In the genomic region with DNA sequence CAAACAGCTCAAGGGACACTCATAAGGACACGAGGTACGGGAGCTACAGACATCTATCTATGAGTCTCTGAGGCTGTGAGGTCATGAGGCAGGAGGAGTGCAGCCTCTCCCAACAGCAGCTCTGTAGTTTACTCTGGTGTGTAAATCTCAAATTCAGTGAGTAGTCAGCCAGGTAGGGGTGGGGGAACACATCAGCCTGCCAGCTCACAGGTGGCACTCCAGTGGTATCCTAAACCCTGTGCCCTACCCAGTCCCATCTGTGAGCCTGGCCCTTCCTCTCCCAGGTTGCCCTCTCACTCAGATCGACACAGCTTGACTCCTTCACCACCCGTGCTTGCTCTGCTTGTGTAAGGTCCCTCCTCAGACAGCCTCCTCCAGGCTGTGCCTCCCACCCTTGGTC, we compare ENCODE assay signal across 24 mouse cellular contexts.
A peak's percentile ranks its signal among the peaks of the same experiment; 100 is the strongest.
DNase-seq lines count a peak whose midpoint lies in the region; ATAC-seq and TF ChIP-seq lines count a peak whose summit lies in the region.
"Had no signal": no experiment of that assay in that cellular context is flagged by ENCODE, and none has a peak within 500 bp of the region (broad histone marks: within the 10 kb centered on the region; RNA-seq: fewer than 3 reads in every experiment).

No protein-coding gene starts in this region.

- H3K9ac ChIP-seq in heart, embryonic 13.5 days: peak overlapping the region; percentile 45; the same call in 1 of the 2 replicates
- no peak overlapping the region for H3K9ac ChIP-seq in hindbrain, postnatal 0 days (replicated peaks; ENCODE audit: low read length)
- no peak overlapping the region for H3K9ac ChIP-seq in hindbrain, embryonic 16.5 days (ENCODE audit: low read depth, low read length)
- H3K9ac ChIP-seq: forebrain, postnatal 0 days; limb, embryonic 12.5 days; liver, embryonic 15.5 days; lung, embryonic 14.5 days had no signal

- no peaks in the 10 kb centered on the region for H3K9me3 ChIP-seq in heart, embryonic 13.5 days
- H3K9me3 ChIP-seq in hindbrain, postnatal 0 days (ENCODE audit: low read length): no peaks in the 10 kb centered on the region
- no peaks in the 10 kb centered on the region for H3K9me3 ChIP-seq in hindbrain, embryonic 16.5 days (ENCODE audit: control insufficient read depth, low read length)
- H3K9me3 ChIP-seq: limb, embryonic 12.5 days; liver, embryonic 15.5 days had no signal

- H3K36me3 ChIP-seq in heart, embryonic 13.5 days: no peaks in the 10 kb centered on the region
- H3K36me3 ChIP-seq in hindbrain, postnatal 0 days (ENCODE audit: insufficient read depth, low read length): no peaks in the 10 kb centered on the region
- no peaks in the 10 kb centered on the region for H3K36me3 ChIP-seq in hindbrain, embryonic 16.5 days (ENCODE audit: control insufficient read depth, insufficient read depth, low read length)
- H3K36me3 ChIP-seq: limb, embryonic 12.5 days; liver, embryonic 15.5 days had no signal

- peak overlapping the region; percentile 96 for H3K27ac ChIP-seq in heart, embryonic 13.5 days (replicated peaks)
- H3K27ac ChIP-seq in hindbrain, postnatal 0 days: no peak overlapping the region
- H3K27ac ChIP-seq in hindbrain, embryonic 16.5 days (ENCODE audit: low read depth, low read length): no peak overlapping the region
- H3K27ac ChIP-seq: limb, embryonic 12.5 days; liver, embryonic 15.5 days had no signal

- 55% methylated on average over 4 of the region's 4 CpGs for WGBS in heart, embryonic 13.5 days
- WGBS in hindbrain, postnatal 0 days: 73% methylated on average over 4 of the region's 4 CpGs
- WGBS in hindbrain, embryonic 16.5 days: 79% methylated on average over 4 of the region's 4 CpGs

- no peak for ATAC-seq in heart, embryonic 13.5 days (ENCODE audit: extremely low read depth, insufficient number of reproducible peaks, low FRiP score, low TSS enrichment)
- ATAC-seq in hindbrain, postnatal 0 days: peak; percentile 18; the same call in 1 of the 2 replicates
- no peak for ATAC-seq in hindbrain, embryonic 16.5 days
- ATAC-seq: CD4-positive, CD25-positive, alpha-beta regulatory T cell, adult 4 months; forebrain, postnatal 0 days; intestine, postnatal 0 days; midbrain, embryonic 16.5 days had no signal

- H3K4me1 ChIP-seq in heart, embryonic 13.5 days: peaks cover 56% of the 10 kb centered on the region
- peaks cover 11% of the 10 kb centered on the region for H3K4me1 ChIP-seq in hindbrain, postnatal 0 days (ENCODE audit: insufficient read depth, low read length)
- peaks cover 7% of the 10 kb centered on the region for H3K4me1 ChIP-seq in hindbrain, embryonic 16.5 days (ENCODE audit: control insufficient read depth, insufficient read depth, low read depth, low read length)
- H3K4me1 ChIP-seq: liver, embryonic 15.5 days had no signal

- intact Hi-C loops in heart, postnatal 10 days (cut with DNase I): loop anchor here (5.0 kb wide), 1 partner anchor 75 kb away; no protein-coding TSS in a partner anchor

- no peak overlapping the region for H3K4me2 ChIP-seq in heart, embryonic 13.5 days
- H3K4me2 ChIP-seq in hindbrain, postnatal 0 days (ENCODE audit: low read depth, low read length): no peak overlapping the region
- H3K4me2 ChIP-seq in hindbrain, embryonic 16.5 days (ENCODE audit: low read length): no peak overlapping the region
- H3K4me2 ChIP-seq: limb, embryonic 12.5 days; liver, embryonic 15.5 days; lung, embryonic 14.5 days had no signal

- TF ChIP-seq CTCF in hindbrain, postnatal 0 days (IDR thresholded peaks at IDR 0.05; ENCODE audit: low read depth): no peak

- H3K4me3 ChIP-seq in heart, embryonic 13.5 days: no peak overlapping the region
- H3K4me3 ChIP-seq in hindbrain, postnatal 0 days (ENCODE audit: low read length): no peak overlapping the region
- H3K4me3 ChIP-seq in hindbrain, embryonic 16.5 days (ENCODE audit: low read length): no peak overlapping the region
- H3K4me3 ChIP-seq: limb, embryonic 12.5 days; liver, embryonic 15.5 days had no signal

- H3K27me3 ChIP-seq in heart, embryonic 13.5 days (replicated peaks): no peaks in the 10 kb centered on the region
- H3K27me3 ChIP-seq in hindbrain, postnatal 0 days (ENCODE audit: insufficient read depth, low read length): no peaks in the 10 kb centered on the region
- H3K27me3 ChIP-seq in hindbrain, embryonic 16.5 days (replicated peaks; ENCODE audit: control insufficient read depth, insufficient read depth, low read length): no peaks in the 10 kb centered on the region
- H3K27me3 ChIP-seq: liver, embryonic 15.5 days had no signal

- DNase-seq in heart, adult 11 months: peak; percentile 91
- no peak for DNase-seq in heart, adult 8-10 months (ENCODE audit: low spot score)
- DNase-seq in heart, postnatal 10 days: no peak
- DNase-seq in hindbrain, postnatal 0 days (ENCODE audit: low spot score): no peak
- DNase-seq in right cerebral cortex, postnatal 36 days (ENCODE audit: low spot score in 2 of 2): no peak
- DNase-seq: adrenal gland, postnatal 14 days; cerebellum, adult 11 months; cerebellum, adult 9-10 months; cerebellum, postnatal 36 days; forebrain, postnatal 0 days; gastrocnemius, postnatal 14 days; kidney, postnatal 25 days; lung, embryonic 14.5 days; lung, postnatal 14 days; right cerebral cortex, postnatal 25 days; spleen, adult 18-20 months; thymus, postnatal 14 days had no signal
